Mouse (Mus musculus) limb, embryonic 12.5 days (tissue): ENCODE results near the gene Glce. TPM values are rescaled to one million over a fixed set of nuclear protein-coding genes. Genes with fewer than 3 reads are reported as not detected.
A peak's percentile ranks its signal among the peaks of the same experiment; 100 is the strongest.

Experiments used
- ATAC-seq: fragments of 200-750 bp; cut with Nextera tagmentation; 2 replicates; pipeline ENCODE4 v1.8.0; 2017; ENCODE audit warnings: low read depth, moderate TSS enrichment; ENCODE audit not compliant: insufficient number of reproducible peaks, insufficient read depth, low FRiP score, low TSS enrichment
- H3K27ac ChIP-seq: fragments of 300-500 bp; sonication (generic); 2 replicates; pipeline ENCODE4 v1.5.1; 2016; ENCODE audit warnings: mild to moderate bottlenecking, moderate library complexity
- H3K27me3 ChIP-seq: fragments of 300-500 bp; sonication (generic); 2 replicates; pipeline ENCODE4 v1.6.1; 2016; ENCODE audit warnings: mild to moderate bottlenecking, moderate library complexity
- H3K36me3 ChIP-seq: fragments of 300-500 bp; sonication (generic); 2 replicates; pipeline ENCODE4 v1.6.1; 2016; ENCODE audit warnings: mild to moderate bottlenecking, moderate library complexity
- H3K4me1 ChIP-seq: fragments of 300-500 bp; sonication (generic); replicated peaks from 2 replicates; pipeline ENCODE4 v1.6.1; 2016
- H3K4me2 ChIP-seq: fragments of 300-500 bp; sonication (generic); 2 replicates; pipeline ENCODE4 v1.6.1; 2016; ENCODE audit warnings: mild to moderate bottlenecking, moderate library complexity
- H3K4me3 ChIP-seq: fragments of 300-500 bp; sonication (generic); replicated peaks from 2 replicates; pipeline ENCODE4 v1.5.1; 2016; ENCODE audit warnings: mild to moderate bottlenecking
- H3K9ac ChIP-seq: fragments of 300-500 bp; sonication (generic); replicated peaks from 2 replicates; pipeline ENCODE4 v1.6.1; 2016; ENCODE audit warnings: mild to moderate bottlenecking, moderate library complexity
- H3K9me3 ChIP-seq: fragments of 300-500 bp; sonication (generic); 2 replicates; pipeline ENCODE4 v1.6.1; 2016; ENCODE audit warnings: mild to moderate bottlenecking, moderate library complexity
- WGBS: fragments of 180-500 bp; shearing (Covaris S2); methylation state at CpG from one replicate; pipeline ENCODE4 v1.1.7; 2016; 5-methylcytosine and 5-hydroxymethylcytosine counted together
- polyA plus RNA-seq: library from polyadenylated mRNA; unstranded; fragments of >200 nt; fragmentation: Nextera tagmentation; extraction: Ambion mirVana; gene quantifications from 2 replicates; pipeline ENCODE4 v1.2.1, GENCODE M21; 2016

Gene Glce
- polyA plus RNA-seq, 1 experiment from 2014 or later, result 27.9 TPM

DNA sequence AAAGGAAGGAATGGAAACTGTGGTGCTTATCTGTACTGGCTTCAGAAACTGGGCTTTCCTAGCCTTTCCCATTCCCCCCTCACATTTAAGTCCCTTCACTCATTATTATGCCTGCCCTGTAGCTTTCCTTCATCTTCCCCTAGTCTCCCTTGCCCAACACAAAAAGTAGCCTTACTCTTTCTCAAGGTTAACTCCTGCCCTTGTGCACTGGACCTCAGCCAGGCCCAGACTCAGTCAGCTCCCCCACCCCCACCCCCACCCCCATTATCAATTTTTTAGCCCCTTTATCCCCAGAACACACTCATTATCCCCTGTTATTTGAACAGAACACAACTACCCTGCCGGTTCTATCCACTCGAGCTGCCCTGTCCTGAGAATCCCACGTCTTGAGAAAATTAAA lies 1.0 kb upstream of the Glce start:
- peak overlapping the region; percentile 86 for H3K4me3 ChIP-seq
- ATAC-seq, result no peak
- peak overlapping the region; percentile 59 for H3K4me2 ChIP-seq
- H3K27me3 ChIP-seq, result no peaks in the 10 kb centered on the region
- 61% methylated on average over 3 of the region's 3 CpGs for WGBS
- H3K36me3 ChIP-seq, result no peaks in the 10 kb centered on the region
- no peaks in the 10 kb centered on the region for H3K9me3 ChIP-seq
- peaks cover 12% of the 10 kb centered on the region for H3K4me1 ChIP-seq
- 0 out of 2 replicates have a peak overlapping the region, but pooled peaks have one; percentile 62 for H3K27ac ChIP-seq
- no peak overlapping the region; the same call in 1 of the 2 replicates for H3K9ac ChIP-seq

DNA sequence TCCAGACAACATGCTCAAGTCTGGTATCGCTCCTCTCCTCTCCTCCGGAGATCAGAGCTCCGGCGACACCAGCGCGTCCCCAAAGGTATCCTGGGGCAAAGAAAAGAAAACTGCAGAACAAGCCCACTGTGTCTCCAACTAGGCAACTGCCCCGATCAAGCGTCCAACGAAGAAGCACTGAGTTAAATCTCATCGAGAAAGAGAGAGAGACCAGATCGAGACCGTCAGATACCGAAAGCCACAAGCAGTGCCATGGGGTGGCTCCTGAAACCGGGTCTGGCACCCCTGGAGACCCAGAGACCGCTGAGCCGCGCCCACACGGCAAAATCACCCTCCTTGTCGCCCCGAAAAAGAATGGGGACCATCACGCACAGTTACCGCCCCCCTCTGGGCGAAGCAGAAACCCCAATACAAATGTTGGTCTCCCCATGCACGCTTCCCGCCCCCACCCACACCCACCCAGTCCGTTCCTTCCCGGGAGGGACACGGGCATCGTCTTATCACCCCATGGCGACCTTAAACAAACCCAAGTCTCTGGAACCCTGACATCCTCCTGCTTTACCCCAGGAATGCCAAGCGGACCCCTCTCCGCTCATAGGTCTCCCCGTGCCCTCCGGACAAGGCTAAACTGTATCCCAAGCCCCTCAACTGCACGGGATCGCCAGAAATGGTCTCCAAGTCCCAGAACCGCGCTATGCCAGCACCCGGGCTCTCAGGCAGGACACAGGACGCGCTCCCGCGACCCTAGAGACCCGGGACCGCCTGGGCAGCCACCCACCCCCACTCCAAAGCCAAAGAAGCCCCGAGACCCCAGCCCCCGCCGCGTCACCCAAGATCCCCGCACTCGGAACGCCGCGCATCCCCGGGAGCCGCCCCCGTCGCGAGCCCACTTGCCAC lies 656 bp downstream of the Glce start:
- peak overlapping the region; percentile 86 for H3K4me3 ChIP-seq
- under 1% methylated on average over 59 of the region's 59 CpGs for WGBS
- peak overlapping the region; percentile 95 for H3K9ac ChIP-seq
- ATAC-seq, result peak; percentile 35
- no peaks in the 10 kb centered on the region for H3K9me3 ChIP-seq
- no peaks in the 10 kb centered on the region for H3K36me3 ChIP-seq
- peak overlapping the region; percentile 90 for H3K4me2 ChIP-seq
- H3K4me1 ChIP-seq, result peaks cover 12% of the 10 kb centered on the region
- H3K27me3 ChIP-seq, result no peaks in the 10 kb centered on the region
- H3K27ac ChIP-seq, result peak overlapping the region; percentile 96

DNA sequence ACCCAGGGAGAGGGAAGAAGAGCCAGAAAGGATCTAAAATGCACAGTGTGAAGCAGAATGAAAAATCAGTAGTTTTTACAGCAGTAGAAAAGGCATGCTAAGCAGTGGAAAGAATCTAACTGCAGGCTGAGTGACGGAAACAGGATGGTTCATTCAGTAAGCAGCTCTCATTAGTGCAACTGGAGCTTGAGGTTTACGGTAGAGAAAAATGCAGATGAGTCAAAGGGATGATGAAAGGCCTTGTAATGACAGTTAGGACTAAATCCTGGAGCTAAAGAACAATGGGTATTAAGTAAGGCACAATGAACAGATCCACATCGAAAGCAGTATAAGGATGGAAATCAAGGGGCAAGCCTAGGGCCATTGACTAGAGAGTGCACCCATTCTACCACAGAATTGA lies 3.7 kb downstream of the Glce start:
- Histone ChIP-seq H3K4me3 (no peak overlapping the region), H3K36me3 (no peaks in the 10 kb centered on the region), H3K27me3 (no peaks in the 10 kb centered on the region), H3K4me1 (peaks cover 12% of the 10 kb centered on the region), H3K27ac (no peak overlapping the region), H3K9ac (no peak overlapping the region), H3K9me3 (no peaks in the 10 kb centered on the region), H3K4me2 (no peak overlapping the region)
- WGBS, result 48% methylated on average over 3 of the region's 3 CpGs
- ATAC-seq, result no peak

DNA sequence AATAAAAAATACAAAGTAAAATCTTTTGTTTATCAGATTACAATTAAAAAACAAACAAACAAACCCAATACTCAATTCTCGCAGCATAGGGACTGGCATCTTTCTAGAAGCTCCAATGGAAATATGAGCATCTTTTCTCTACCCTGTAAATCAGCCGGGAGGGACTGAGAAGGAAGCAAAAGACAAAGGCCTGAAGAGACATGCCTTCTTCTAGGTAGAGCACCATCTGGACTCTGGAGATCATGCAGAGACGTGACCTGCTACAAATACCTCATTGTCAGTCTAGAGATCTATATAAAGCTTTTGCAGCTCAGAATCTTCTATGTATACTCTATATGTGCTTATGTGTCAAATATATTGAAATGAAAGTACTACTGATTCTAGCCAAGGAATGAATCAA lies 6.6 kb downstream of the Glce start:
- Histone ChIP-seq H3K27ac (no peak overlapping the region), H3K36me3 (no peaks in the 10 kb centered on the region), H3K4me1 (no peaks in the 10 kb centered on the region; the same call in 1 of the 2 replicates), H3K4me3 (no peak overlapping the region), H3K4me2 (no peak overlapping the region), H3K9ac (no peak overlapping the region), H3K27me3 (no peaks in the 10 kb centered on the region), H3K9me3 (no peaks in the 10 kb centered on the region)
- 77% methylated on average over 3 of the region's 3 CpGs for WGBS
- ATAC-seq, result no peak

DNA sequence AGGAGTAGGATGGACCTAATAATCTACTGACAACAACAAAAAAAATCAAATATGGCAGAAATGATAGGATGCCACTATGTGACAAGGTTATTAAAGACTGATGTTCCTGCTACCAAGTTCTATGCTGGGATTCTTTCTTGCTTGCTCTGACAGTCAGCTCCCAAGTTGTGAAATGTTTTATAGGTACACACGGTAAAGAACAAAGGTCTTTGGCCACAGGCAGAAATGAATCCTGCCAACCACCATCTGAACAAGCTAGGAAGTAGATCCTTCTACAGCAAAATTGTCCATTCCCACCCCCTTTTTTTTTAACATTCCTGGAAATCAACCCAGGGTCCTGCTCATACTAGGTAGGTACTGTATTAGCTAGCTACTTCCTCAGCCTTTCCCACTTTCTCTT lies 25.9 kb downstream of the Glce start:
- Histone ChIP-seq H3K4me2 (no peak overlapping the region), H3K27me3 (no peaks in the 10 kb centered on the region), H3K36me3 (no peaks in the 10 kb centered on the region), H3K4me1 (peaks cover 12% of the 10 kb centered on the region; the same call in 1 of the 2 replicates), H3K9ac (no peak overlapping the region), H3K4me3 (no peak overlapping the region), H3K27ac (no peak overlapping the region), H3K9me3 (no peaks in the 10 kb centered on the region)
- WGBS, result 51% methylated on average over 1 of the region's 1 CpGs
- ATAC-seq, result no peak

DNA sequence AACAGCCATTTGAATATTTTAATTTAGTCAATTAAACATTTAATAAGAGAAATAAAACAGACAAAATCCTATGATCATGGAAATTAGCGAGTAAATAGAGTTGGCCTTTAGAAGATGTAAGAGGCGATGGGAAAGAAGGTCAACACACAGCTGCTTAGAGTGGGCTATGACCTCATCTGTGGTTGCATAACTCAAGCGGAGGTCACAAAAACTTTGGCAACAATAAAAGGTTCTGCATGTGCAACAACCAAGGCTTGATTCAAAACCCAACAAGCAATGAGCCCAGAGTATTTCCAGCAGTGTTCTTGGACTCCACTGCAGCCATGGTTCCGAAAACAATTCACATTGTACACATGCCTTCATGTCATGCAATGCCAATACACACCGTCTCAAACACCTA lies 30.9 kb downstream of the Glce start:
- H3K4me2 ChIP-seq, result no peak overlapping the region
- no peak overlapping the region for H3K9ac ChIP-seq
- H3K4me3 ChIP-seq, result no peak overlapping the region
- no peaks in the 10 kb centered on the region for H3K27me3 ChIP-seq
- 94% methylated on average over 5 of the region's 5 CpGs for WGBS
- H3K4me1 ChIP-seq, result 0 out of 2 replicates have a peak, but pooled peaks cover 6% of the 10 kb centered on the region
- H3K27ac ChIP-seq, result no peak overlapping the region
- no peaks in the 10 kb centered on the region for H3K36me3 ChIP-seq
- ATAC-seq, result no peak
- H3K9me3 ChIP-seq, result no peaks in the 10 kb centered on the region

DNA sequence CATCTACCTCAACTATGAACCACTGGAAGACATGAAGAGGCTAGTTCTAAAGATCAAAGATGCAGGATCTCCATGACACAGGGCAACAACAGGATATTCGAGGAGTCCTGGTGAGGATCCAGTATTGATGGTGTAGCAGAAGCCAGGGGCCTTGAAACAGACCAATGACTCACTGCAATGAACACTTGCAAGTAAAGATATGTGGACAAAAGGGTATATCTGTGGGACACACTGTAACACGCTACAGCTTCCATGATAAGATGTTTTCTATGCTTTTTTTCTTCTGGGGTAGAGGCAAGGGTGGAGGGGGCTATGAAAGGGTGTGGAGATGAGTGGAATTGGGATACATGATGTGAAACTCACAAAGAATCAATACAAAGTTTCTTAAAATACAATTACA lies 36.9 kb downstream of the Glce start:
- Histone ChIP-seq H3K4me3 (no peak overlapping the region), H3K4me1 (peaks cover 6% of the 10 kb centered on the region), H3K27me3 (no peaks in the 10 kb centered on the region), H3K9me3 (no peaks in the 10 kb centered on the region), H3K36me3 (peaks cover 9% of the 10 kb centered on the region; the same call in 1 of the 2 replicates), H3K4me2 (no peak overlapping the region), H3K27ac (no peak overlapping the region), H3K9ac (no peak overlapping the region)
- WGBS, result 91% methylated on average over 2 of the region's 2 CpGs
- ATAC-seq, result no peak

DNA sequence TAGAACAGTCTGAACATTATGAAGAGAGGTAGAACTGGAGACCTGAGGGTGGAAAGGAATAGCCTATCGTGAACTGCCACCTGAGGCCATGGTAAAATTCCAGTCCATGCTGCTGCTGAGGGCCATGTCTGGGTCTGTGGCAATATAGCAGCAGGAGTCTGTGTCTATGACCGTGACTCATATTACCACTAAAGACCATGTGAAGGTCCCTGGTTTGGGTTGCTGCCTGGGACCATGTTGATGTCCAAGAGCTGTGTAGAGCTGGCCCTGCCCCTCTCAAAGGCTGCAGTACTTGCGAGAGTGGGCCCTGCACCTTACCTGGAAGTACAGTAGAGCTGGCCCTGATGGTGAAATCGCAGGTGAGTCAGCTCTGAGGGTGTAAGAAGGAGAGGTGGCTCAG lies 37.6 kb downstream of the Glce start:
- Histone ChIP-seq H3K4me1 (peaks cover 6% of the 10 kb centered on the region), H3K27ac (no peak overlapping the region), H3K27me3 (no peaks in the 10 kb centered on the region), H3K4me3 (no peak overlapping the region), H3K9me3 (no peaks in the 10 kb centered on the region), H3K4me2 (no peak overlapping the region), H3K36me3 (peaks cover 9% of the 10 kb centered on the region; the same call in 1 of the 2 replicates), H3K9ac (no peak overlapping the region)
- WGBS, result 84% methylated on average over 4 of the region's 4 CpGs
- ATAC-seq, result no peak

DNA sequence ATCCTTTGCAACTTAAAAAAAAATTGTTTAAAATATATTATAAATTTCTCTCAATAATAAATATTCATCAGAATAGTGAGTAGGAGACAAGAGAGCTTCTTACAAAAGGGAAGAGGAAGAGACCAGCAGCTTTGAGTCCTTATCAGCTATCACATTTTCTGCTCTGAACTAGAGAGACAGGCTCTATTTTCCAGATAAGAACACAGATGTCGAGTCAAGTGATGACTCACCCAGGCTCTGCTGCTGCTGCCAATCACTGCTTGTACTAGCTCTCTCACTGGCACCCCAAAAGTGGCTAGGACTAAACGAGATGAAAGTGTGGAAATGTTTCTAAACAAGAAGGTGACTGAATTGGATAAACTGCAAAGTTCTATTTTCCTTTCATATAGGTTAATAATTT lies 39.5 kb downstream of the Glce start:
- Histone ChIP-seq H3K4me3 (no peak overlapping the region), H3K27me3 (no peaks in the 10 kb centered on the region), H3K9ac (no peak overlapping the region), H3K4me1 (peaks cover 6% of the 10 kb centered on the region), H3K9me3 (no peaks in the 10 kb centered on the region), H3K27ac (no peak overlapping the region), H3K36me3 (peaks cover 9% of the 10 kb centered on the region; the same call in 1 of the 2 replicates), H3K4me2 (no peak overlapping the region)
- 68% methylated on average over 2 of the region's 2 CpGs for WGBS
- ATAC-seq, result no peak

DNA sequence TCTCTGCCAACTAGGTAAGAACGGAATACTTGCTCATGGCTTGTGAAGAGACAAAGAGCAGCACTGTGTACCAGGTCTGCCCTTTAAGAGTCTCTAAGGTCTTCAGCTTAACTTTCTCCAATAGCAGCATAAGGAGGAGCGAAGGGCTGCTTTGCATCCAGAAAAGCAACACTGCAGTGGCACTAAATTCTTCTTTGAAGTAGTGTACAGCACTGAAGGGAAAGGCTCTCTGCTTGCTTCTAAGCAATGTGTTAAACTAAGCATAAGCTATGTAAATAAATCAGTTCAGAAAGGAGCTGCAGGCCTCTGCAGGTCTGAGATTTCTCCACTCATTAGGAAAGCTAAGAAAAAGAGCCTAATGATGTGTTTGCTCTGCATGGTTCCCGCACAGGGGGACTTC lies 40.9 kb downstream of the Glce start:
- no peaks in the 10 kb centered on the region for H3K9me3 ChIP-seq

DNA sequence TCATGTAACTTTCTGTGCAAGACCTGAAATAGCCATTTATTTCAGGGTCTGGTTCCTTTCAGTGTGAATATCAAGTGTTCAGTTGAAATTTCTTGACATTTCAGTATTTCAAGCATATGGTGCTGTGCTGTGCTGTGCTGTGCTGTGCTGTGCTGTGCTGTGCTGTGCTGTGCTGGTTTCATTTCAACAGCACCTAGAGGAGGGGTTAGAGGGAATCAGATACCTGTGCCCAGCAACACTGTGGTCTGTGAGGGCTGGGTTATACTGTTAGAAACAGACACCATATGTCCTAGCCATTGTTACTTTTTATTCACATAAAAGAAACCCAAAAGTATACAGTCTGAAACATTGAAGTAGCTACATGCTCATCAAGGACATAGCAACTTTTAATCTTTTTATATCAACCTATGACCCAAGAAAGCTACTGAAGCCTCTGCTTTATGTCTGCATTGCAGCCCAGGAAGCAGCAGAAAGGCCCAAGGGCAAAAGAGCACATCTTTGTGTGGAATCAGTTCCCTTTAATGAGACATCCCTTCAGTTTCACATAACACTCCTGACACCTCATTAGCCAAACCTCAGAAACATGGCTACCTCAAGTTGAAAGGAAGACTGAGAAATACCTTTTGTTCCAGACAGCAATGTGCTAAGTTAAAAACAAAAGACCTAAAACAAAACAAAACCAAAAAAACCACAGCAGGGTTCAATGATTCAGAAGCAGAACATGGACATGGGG lies 42.3 kb downstream of the Glce start:
- no peak overlapping the region for H3K9ac ChIP-seq
- H3K4me3 ChIP-seq, result no peak overlapping the region
- H3K27ac ChIP-seq, result no peak overlapping the region
- H3K9me3 ChIP-seq, result no peaks in the 10 kb centered on the region
- H3K4me1 ChIP-seq, result peaks cover 6% of the 10 kb centered on the region
- no peak overlapping the region for H3K4me2 ChIP-seq
- no peaks in the 10 kb centered on the region for H3K27me3 ChIP-seq
- H3K36me3 ChIP-seq, result peaks cover 7% of the 10 kb centered on the region; the same call in 1 of the 2 replicates
- no peak for ATAC-seq

More for the DNA sequence above, 40.9 kb downstream of the Glce start:
- ATAC-seq, result no peak
- Histone ChIP-seq H3K4me3 (no peak overlapping the region), H3K4me1 (peaks cover 6% of the 10 kb centered on the region), H3K27ac (no peak overlapping the region), H3K4me2 (no peak overlapping the region), H3K9ac (no peak overlapping the region), H3K27me3 (no peaks in the 10 kb centered on the region), H3K36me3 (peaks cover 9% of the 10 kb centered on the region; the same call in 1 of the 2 replicates)
- 30% methylated on average over 3 of the region's 3 CpGs for WGBS
